Mouse (Mus musculus) inflammation-experienced regulatory T-cells, adult 6 months (primary cell): Measurements from ENCODE around the gene Thoc3. TPM values are rescaled to one million over a fixed set of nuclear protein-coding genes. Genes with fewer than 3 reads are reported as not detected.

Experiments used
- ATAC-seq: one replicate; pipeline ENCODE4 v1.8.0; 2017
- polyA plus RNA-seq, 3 experiments: library from polyadenylated mRNA; unstranded; fragments of 100-300 nt; shearing (Covaris generic); gene quantifications; one replicate each; pipeline ENCODE4 v1.2.1; 2017

The Thoc3 gene
- polyA plus RNA-seq, 3 experiments from 2014 or later, result 26.8 to 33.5 (median 32.7) TPM

DNA sequence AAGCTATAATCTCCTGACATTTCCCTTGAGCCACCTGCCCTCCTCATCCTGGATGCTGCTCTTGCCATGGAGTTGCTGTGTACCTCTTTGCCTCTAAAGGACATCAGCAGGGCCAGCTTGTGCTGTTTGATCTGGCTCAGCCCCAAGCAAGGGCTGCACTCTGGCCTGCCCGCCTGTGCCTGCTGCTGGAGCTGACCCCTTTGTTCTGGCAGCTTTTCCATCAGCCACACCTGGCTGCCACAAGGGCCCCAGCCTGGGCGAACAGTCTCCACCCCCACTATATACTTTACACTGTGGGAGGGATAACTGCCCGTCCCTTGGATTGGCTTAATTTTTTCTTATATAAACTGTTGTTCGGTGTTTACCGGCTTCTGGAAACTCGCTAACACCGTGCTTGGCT is 28.7 kb downstream of the Thoc3 start:
- no peak for ATAC-seq

DNA sequence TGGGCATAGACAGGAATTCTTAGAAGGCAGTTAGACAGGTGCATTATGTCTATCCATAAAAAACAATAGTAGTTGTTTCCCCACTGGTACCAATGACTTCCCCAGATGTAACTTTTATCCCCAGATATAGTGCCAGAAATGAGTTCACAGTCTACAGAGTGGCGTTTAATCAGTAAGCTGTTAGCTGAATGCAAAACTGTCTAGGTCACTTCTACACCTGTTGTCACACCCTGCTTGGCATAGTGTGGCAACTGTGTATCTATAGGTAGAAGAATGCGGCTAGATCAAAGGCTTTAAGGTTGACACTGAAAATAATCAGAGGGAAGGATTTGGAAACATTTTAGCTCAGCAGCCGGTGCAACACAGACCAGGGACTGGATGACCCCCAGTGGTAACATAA is 29.8 kb downstream of the Thoc3 start:
- no peak for ATAC-seq

DNA sequence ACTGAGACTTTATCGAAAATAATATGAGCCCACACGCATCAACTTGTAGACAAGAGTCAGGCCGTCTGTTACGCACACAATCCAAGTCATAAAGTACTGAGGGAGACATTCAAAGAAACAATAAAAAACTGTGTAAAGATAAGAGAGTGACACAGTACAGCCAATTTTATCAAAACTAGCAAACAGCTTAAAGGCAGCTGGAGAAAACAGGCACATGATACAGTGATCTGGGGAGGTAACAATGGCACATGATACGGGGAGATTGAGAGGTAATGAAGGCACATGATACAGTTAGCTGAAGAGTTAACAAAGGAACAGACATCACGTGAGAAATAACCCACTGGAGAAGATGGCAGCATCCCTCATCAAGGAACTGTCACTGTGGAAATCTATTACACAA is 31.6 kb downstream of the Thoc3 start:
- ATAC-seq, result no peak

DNA sequence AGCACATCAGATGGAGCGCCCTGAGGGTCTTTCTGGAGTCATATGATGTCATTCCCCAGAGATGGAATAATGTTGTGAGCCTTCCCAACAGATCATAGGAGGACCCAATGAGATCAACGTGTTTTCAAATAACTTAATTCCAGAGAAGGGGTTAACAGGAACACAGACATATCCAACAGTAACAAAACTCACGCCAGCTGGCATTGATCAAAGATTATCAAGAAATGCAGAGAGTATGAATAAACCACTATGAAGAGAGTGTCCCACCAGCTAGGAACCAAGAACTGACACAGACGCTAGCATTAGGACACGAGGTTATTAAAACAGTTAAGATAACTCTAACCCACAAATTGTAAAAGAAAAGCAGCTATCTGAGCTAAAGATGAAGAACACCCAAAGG is 32.0 kb downstream of the Thoc3 start:
- no peak for ATAC-seq

DNA sequence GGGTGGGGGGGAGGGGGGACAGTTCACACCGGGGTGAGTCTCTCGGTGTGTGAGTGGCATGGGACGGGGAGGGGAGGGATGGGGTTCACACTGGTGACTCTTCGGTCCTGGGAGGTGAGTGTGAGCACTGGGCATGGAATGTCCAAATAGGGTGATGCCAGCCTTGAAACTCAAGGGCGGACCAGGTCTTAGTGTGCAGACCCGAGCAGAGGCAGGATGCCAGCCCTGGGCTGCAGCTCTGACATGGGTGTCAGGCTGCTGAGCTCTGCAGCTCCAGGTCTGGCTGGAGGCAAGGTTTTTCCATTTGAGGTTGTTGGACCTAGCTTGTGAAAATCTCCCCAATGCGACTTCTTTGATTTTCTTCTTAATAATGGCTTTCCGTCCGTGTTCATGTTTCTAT is 37.5 kb downstream of the Thoc3 start:
- ATAC-seq, result no peak

DNA sequence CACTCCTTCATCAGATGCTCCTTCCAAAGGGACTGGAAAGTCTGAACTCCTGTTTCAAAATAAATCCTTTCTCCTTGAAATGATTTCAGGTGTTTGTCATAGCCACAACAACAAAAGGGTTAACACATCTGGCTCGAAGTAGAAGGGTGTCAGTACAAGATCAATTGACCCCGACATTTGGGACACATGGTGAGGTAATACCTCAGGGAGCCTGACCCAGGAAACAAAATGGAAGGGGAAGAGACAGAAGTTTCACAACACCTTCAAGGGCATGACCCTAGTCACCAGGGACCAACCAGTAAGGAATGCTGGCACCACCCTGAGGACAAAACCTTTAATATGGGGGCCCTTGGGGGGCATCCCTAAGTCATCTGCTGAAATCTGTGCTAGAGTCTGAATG is 38.6 kb downstream of the Thoc3 start:
- ATAC-seq, result no peak

DNA sequence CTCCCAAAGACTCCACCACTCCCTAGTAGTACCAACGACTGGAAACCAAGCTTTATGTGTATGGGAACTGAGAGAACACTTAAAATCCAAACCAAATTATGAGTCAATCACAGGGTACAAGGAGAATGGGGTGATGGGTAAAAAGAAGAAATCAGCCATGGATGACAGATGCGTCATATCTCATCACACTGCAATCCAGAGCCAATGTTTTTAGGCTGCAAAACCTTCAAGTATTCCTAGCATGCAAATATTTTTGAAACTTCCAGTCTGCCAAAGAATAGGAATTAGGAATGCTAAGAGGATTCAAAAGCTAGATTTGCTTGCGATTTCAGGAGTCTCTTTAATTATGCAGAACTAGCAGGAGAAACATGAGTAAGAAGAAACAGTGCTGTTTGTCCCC is 39.9 kb downstream of the Thoc3 start:
- no peak for ATAC-seq

DNA sequence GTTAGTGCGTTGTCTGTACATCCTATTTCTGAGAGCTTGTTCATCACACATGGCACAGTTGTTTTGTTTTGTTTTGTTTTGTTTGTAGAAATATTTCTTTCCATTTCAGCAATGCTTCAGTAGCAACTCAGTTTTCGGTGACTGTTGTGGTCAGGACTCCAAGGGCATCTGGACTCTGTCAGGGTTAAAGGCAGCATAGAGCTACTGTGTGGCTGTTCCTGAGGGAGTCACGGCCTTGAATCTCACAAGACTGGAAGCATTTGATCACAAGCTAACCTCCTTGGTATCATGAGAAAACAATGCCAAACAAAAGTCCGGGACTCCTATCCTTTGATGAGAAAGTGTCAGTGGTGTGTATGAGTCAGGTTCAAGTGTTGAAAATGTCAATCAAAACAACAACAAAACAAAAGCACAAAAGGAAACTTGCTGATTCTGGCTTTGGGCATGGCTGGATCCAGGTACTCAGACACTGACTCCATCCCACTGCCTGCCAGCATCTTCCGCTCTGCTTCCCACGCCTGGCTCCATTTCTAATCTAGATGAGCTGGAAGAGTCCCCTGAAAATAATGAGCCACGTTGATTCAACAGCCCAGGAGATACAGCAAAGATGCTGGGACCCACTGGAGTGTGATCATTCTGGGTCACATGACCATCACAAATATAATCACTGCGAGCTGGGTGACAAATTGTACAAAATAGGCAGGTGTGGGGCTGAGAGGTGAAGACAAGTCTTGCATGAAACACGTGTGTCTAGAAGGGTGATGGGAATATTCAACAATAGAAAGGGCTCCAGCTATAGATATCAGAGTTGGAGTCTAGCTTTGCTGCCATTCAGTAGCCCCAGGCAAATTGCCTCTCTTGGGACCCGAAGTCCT is 41.6 kb downstream of the Thoc3 start:
- no peak for ATAC-seq

DNA sequence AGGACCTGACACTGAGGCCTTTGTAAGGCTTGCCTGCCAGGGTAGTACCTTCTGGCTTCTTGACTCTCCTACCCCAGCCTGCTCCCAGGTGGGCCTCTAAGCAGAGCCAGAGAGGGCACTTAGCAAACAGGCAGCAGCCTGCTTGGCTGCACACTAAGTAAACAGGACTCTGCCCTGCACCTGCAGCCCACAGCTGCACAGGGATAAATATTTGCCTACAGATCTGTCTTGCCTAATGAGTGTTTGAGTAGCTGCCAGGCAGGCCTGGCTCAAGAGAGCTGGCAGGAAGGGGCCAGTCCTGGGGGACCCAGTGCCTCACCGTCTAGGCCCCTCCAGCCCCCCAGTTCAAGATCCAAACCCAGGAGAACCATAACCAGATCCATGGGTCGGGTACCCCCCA is 43.4 kb downstream of the Thoc3 start:
- no peak for ATAC-seq

DNA sequence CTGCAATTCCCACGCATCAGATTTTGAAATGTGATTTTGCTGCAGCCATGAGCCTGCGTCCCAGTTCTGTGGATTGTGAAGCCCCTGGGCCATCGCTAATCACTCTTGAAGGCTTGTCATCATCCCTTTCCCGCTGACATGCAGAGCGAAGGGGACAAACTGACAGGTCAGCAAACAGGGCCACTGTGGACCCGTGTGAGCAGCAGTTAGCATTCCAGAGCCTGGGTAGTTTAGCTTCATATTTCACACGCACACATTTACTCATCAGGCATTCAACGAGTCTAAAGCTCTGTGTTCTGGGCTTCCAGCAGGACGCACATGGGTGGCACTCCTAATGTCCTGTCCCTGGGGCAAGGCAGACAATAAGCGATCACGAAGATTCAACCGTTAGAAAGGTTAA is 48.4 kb downstream of the Thoc3 start:
- ATAC-seq, result no peak

DNA sequence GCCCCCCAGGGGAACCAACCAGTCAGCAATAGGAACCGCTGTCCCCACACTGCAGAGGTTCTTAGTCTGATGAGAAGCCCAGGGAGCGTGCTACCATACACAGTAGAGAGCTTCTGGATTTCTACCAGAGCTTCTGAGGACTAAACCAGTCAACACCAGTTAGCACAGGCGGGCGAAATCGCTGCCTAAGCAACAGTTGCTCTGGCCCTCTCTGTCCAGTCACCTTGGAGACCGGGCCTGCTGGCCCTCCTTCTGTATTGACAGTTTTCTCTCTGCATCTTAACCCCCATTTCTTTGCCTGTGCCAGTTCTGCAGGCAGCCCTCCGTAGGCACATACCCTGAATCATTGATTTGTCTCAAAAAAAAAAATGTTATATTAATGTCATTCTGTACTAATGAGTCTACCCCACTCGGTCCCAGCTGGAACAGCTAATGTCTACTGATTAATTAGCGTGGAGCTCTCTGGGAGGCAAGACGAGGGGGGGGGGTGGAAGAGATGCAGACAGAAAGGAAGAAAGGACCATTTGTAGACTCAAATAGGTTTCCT is 49.8 kb downstream of the Thoc3 start:
- ATAC-seq, result no peak

DNA sequence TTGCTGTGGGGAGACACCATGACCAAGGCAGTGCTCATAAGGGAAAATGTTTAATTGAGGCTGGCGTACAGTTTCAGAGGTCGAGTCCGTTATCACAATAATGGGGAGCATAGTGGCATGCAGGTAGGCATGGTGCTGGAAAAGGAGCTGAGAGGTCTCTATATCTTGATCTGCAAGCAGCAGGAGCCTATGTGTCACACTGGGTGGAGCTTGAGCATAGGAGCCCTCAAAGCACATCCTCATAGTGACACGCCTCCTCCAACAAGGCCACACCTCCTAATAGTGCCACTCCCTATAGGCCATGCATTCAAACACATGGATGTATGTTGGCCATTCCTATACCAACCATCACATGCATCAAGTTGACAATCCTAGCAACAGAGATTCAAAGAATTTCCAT is 53.6 kb downstream of the Thoc3 start:
- no peak for ATAC-seq

DNA sequence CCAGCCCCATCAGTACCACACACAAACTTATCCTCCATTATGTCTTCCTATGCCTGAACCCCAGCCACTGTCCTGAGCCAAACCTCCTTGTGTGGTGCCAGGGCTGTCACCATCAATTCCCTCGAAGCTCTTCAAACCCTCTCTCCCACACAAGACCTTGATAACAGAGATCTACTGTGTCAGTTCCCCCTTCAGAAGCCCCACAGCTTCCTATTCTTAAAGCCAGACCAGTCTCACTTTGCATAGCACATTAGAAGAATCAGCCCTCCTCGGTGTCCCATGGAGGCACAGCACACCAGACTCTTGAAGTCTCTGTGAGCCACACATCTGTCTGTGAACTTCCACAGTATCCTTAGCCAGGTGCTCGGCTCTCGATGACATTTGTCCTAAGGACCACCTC is 55.9 kb downstream of the Thoc3 start:
- ATAC-seq, result no peak

DNA sequence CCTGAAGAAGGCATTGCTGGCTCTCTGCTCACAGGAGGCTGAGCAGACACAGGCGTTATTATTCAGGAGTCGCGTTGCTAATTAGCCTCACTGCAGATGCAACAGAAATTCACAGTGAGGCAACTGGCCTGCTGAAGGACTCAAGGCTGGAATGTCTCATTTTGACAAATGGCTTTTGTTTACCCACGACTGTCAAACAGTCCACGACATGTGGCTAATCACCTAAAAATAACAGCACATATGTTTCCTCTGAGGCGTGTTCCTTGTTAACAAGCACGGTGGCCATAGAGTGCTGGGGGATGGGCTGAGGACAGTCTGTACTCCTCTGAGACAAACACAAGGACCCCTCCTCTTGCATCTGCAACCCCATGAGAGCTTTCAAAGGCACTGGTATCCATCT is 56.4 kb downstream of the Thoc3 start:
- no peak for ATAC-seq

DNA sequence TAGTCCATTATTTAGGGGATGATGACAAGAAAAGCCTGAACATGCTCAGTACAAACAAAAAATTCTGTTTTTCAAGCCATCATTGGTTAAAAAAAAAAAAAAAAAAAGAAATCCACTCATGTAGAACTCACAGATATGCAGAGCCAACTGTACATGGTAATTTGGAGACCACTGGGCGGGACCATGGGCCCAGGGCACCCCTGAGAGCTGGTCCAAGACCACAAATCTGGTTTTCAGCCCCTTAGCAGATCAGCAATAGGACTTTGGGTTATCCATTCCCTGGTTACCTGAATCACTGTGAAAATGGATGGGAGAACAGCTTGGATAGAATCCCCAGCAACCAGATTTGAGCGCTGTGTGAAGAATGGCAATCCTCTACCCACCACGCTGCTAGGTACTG is 57.0 kb downstream of the Thoc3 start:
- ATAC-seq, result no peak

Other genes starting within 250 kb of the Thoc3 start
- not detected for gene Cplx2, start 97.5 kb downstream of the Thoc3 start, polyA plus RNA-seq
- gene Simc1, start 34.9 kb upstream of the Thoc3 start, polyA plus RNA-seq, result 10 to 100 TPM in 2 of 3 experiments, 1 to 10 TPM in 1; 4.9 to 10.6 (median 10.0) TPM
- gene 4833439L19Rik, start 96.6 kb upstream of the Thoc3 start, polyA plus RNA-seq, result 10 to 100 TPM; 63.9 to 72.0 (median 71.8) TPM
- 1 to 10 TPM; 4.2 to 9.1 (median 4.2) TPM for gene Arl10, start 106.2 kb upstream of the Thoc3 start, polyA plus RNA-seq
- 10 to 100 TPM; 53.6 to 63.9 (median 55.8) TPM for gene Nop16, start 121.2 kb upstream of the Thoc3 start, polyA plus RNA-seq
- 100 to 1,000 TPM; 101 to 139 (median 122) TPM for gene Higd2a, start 121.4 kb upstream of the Thoc3 start, polyA plus RNA-seq
- gene Cltb, start 142.5 kb upstream of the Thoc3 start, polyA plus RNA-seq, result 10 to 100 TPM; 10.2 to 13.8 (median 11.3) TPM
- 10 to 100 TPM; 71.0 to 88.8 (median 87.8) TPM for gene Faf2, start 152.9 kb upstream of the Thoc3 start, polyA plus RNA-seq
- gene Rnf44, start 225.1 kb upstream of the Thoc3 start, polyA plus RNA-seq, result 10 to 100 TPM; 24.3 to 29.6 (median 28.6) TPM
- gene Cdhr2, start 232.6 kb upstream of the Thoc3 start, polyA plus RNA-seq, result not detected